Mouse (Mus musculus) CH12.LX (cell line): ENCODE results near the gene Afm. TPM values are rescaled to one million over a fixed set of nuclear protein-coding genes. Genes with fewer than 3 reads are reported as not detected.

Source experiments
- DNase-seq: peaks from one replicate; pipeline ENCODE4 v3.0.0-alpha.2; 2013; ENCODE audit errors: extremely low read depth
- H3K27ac ChIP-seq: 2 replicates; pipeline ENCODE4 v1.5.1; 2012; ENCODE audit warnings: low read depth, mild to moderate bottlenecking, control low read depth, moderate library complexity; ENCODE audit not compliant: insufficient read depth
- H3K27me3 ChIP-seq: replicated peaks from 2 replicates; pipeline ENCODE3; 2012; ENCODE audit warnings: inconsistent platforms
- H3K36me3 ChIP-seq, 2 experiments: replicated peaks in 1 of 2; 2 replicates each; pipeline versions ENCODE3 to v1.6.1; 2012; ENCODE audit warnings: inconsistent platforms in 1 of 2, low read length in 1 of 2, mild to moderate bottlenecking in 1 of 2, mixed read lengths in 1 of 2, moderate library complexity in 1 of 2; ENCODE audit not compliant: control insufficient read depth in 1 of 2, insufficient read depth in 1 of 2
- H3K4me1 ChIP-seq, 2 experiments: 2 replicates each; pipeline ENCODE4 v1.6.1; 2012; ENCODE audit warnings: inconsistent platforms in 1 of 2, moderate library complexity in 1 of 2; ENCODE audit not compliant: insufficient read depth in 2 of 2, control insufficient read depth in 1 of 2
- H3K4me2 ChIP-seq: 2 replicates; pipeline ENCODE4 v1.6.1; 2012; ENCODE audit warnings: low read depth, mild to moderate bottlenecking, control low read depth; ENCODE audit not compliant: poor library complexity, insufficient read depth, severe bottlenecking
- H3K4me3 ChIP-seq, 3 experiments: fragments of 150-350 bp in 1 of 3; sonication (generic) in 1 of 3; replicated peaks in 1 of 3; 2 replicates each; pipeline versions ENCODE3 to v1.5.1; 2011 to 2012; ENCODE audit warnings: low read depth in 2 of 3, low read length in 2 of 3, mild to moderate bottlenecking in 2 of 3, moderate library complexity in 2 of 3, control low read depth in 1 of 3, improper control_type of control experiment in 1 of 3, inconsistent platforms in 1 of 3, mixed read lengths in 1 of 3; ENCODE audit not compliant: poor library complexity in 1 of 3
- H3K79me2 ChIP-seq: replicated peaks from 2 replicates; pipeline ENCODE4 v1.6.1; 2012; ENCODE audit warnings: mild to moderate bottlenecking, moderate library complexity; ENCODE audit not compliant: control insufficient read depth, poor library complexity, insufficient read depth, severe bottlenecking; ENCODE audit errors: extremely low read depth
- H3K9ac ChIP-seq: 2 replicates; pipeline ENCODE4 v1.6.1; 2012; ENCODE audit warnings: low read depth, mild to moderate bottlenecking, control low read depth, moderate library complexity; ENCODE audit not compliant: insufficient read depth
- H3K9me3 ChIP-seq: replicated peaks from 2 replicates; pipeline ENCODE3; 2012; ENCODE audit warnings: low read length, inconsistent platforms, mixed read lengths
- CHD1 ChIP-seq: IDR thresholded peaks from 2 replicates; pipeline ENCODE4 v1.6.1; 2012; ENCODE audit warnings: low read depth, low read length, improper control_type of control experiment, inconsistent platforms
- CHD2 ChIP-seq: IDR thresholded peaks from 2 replicates; pipeline ENCODE4 v1.6.1; 2011; ENCODE audit warnings: low read length, improper control_type of control experiment
- CTCF ChIP-seq, 2 experiments: IDR thresholded peaks in 1 of 2; conservative IDR thresholded peaks in 1 of 2; 2 replicates each; pipeline ENCODE4 v1.5.1; 2011 to 2012; ENCODE audit warnings: low read depth in 2 of 2, low read length in 2 of 2, improper control_type of control experiment in 1 of 2, inconsistent platforms in 1 of 2, mild to moderate bottlenecking in 1 of 2, moderate library complexity in 1 of 2
- E2F4 ChIP-seq: IDR thresholded peaks from 2 replicates; pipeline ENCODE4 v1.6.1; 2011; ENCODE audit warnings: low read depth, low read length, improper control_type of control experiment; ENCODE audit not compliant: insufficient replicate concordance
- ELF1 ChIP-seq: IDR thresholded peaks from 2 replicates; pipeline ENCODE4 v1.6.1; 2014; ENCODE audit warnings: low read depth, mild to moderate bottlenecking, inconsistent platforms, low read length, improper control_type of control experiment
- EP300 ChIP-seq: IDR thresholded peaks from 2 replicates; pipeline ENCODE4 v1.6.1; 2011; ENCODE audit warnings: low read length, improper control_type of control experiment
- ETS1 ChIP-seq: conservative IDR thresholded peaks from 2 replicates; pipeline ENCODE4 v1.6.1; 2012; ENCODE audit warnings: low read depth, mild to moderate bottlenecking, inconsistent platforms, low read length, improper control_type of control experiment, moderate library complexity
- HCFC1 ChIP-seq: IDR thresholded peaks from 2 replicates; pipeline ENCODE4 v1.6.1; 2012; ENCODE audit warnings: low read depth, mild to moderate bottlenecking, inconsistent platforms, low read length, improper control_type of control experiment
- JUND ChIP-seq: conservative IDR thresholded peaks from 2 replicates; pipeline ENCODE4 v1.6.1; 2011; ENCODE audit warnings: low read depth, low read length, improper control_type of control experiment
- KAT2A ChIP-seq: IDR thresholded peaks from 2 replicates; pipeline ENCODE4 v1.6.1; 2012; ENCODE audit warnings: low read length, improper control_type of control experiment, inconsistent platforms; ENCODE audit not compliant: insufficient replicate concordance
- MAX ChIP-seq: IDR thresholded peaks from 2 replicates; pipeline ENCODE4 v1.6.1; 2011; ENCODE audit warnings: low read length, improper control_type of control experiment
- MAZ ChIP-seq: IDR thresholded peaks from 2 replicates; pipeline ENCODE4 v1.6.1; 2012; ENCODE audit warnings: low read depth, mild to moderate bottlenecking, inconsistent platforms, low read length, improper control_type of control experiment, moderate library complexity
- MXI1 ChIP-seq: IDR thresholded peaks from 2 replicates; pipeline ENCODE4 v1.6.1; 2011; ENCODE audit warnings: mild to moderate bottlenecking, low read depth, low read length, improper control_type of control experiment
- MYC ChIP-seq: IDR thresholded peaks from 2 replicates; pipeline ENCODE4 v1.6.1; 2011; ENCODE audit warnings: low read depth, mild to moderate bottlenecking, improper control_type of control experiment, low read length
- POLR2A ChIP-seq: IDR thresholded peaks from 2 replicates; pipeline ENCODE4 v1.6.1; 2011; ENCODE audit warnings: low read depth, mild to moderate bottlenecking, improper control_type of control experiment, low read length
- POLR2AphosphoS2 ChIP-seq: IDR thresholded peaks from 2 replicates; pipeline ENCODE4 v1.6.1; 2011; ENCODE audit warnings: low read depth, low read length, improper control_type of control experiment
- RAD21 ChIP-seq: IDR thresholded peaks from 2 replicates; pipeline ENCODE4 v1.6.1; 2011; ENCODE audit warnings: low read depth, mild to moderate bottlenecking, low read length, improper control_type of control experiment, moderate library complexity
- SIN3A ChIP-seq: IDR thresholded peaks from 2 replicates; pipeline ENCODE4 v1.6.1; 2012; ENCODE audit warnings: low read length, improper control_type of control experiment, inconsistent platforms
- TBP ChIP-seq: conservative IDR thresholded peaks from 2 replicates; pipeline ENCODE4 v1.6.1; 2011; ENCODE audit warnings: low read depth, low read length, improper control_type of control experiment
- TCF12 ChIP-seq: IDR thresholded peaks from 2 replicates; pipeline ENCODE4 v1.6.1; 2014; ENCODE audit warnings: low read depth, mild to moderate bottlenecking, inconsistent platforms, low read length, improper control_type of control experiment
- UBTF ChIP-seq: IDR thresholded peaks from 2 replicates; pipeline ENCODE4 v1.6.1; 2012; ENCODE audit warnings: low read depth, mild to moderate bottlenecking, inconsistent platforms, low read length, improper control_type of control experiment, moderate library complexity
- USF1 ChIP-seq: IDR thresholded peaks from 2 replicates; pipeline ENCODE4 v1.6.1; 2014; ENCODE audit warnings: low read depth, mild to moderate bottlenecking, inconsistent platforms, low read length, improper control_type of control experiment
- ZKSCAN1 ChIP-seq: IDR thresholded peaks from 2 replicates; pipeline ENCODE4 v1.6.1; 2012; ENCODE audit warnings: low read depth, inconsistent platforms, low read length, improper control_type of control experiment, borderline replicate concordance
- ZMIZ1 ChIP-seq: IDR thresholded peaks from 2 replicates; pipeline ENCODE4 v1.6.1; 2012; ENCODE audit warnings: low read depth, mild to moderate bottlenecking, inconsistent platforms, low read length, improper control_type of control experiment
- ZNF384 ChIP-seq: IDR thresholded peaks from 2 replicates; pipeline ENCODE4 v1.6.1; 2012; ENCODE audit warnings: low read depth, low read length, improper control_type of control experiment, inconsistent platforms
- dilution Hi-C: fragments of 300-500 bp; cut with MboI; formaldehyde crosslinking; loops from 2 replicates; pipeline ENCODE4 v1.14.3; 2020; ENCODE audit warnings: low sequenced_read_pairs; ENCODE audit not compliant: extremely low pct_unique_long_range_greater_than_20kb, extremely low pct_ligation_motif_present
- in situ Hi-C: fragments of 300-500 bp; cut with MboI; formaldehyde crosslinking; loops from 3 replicates; pipeline ENCODE4 v1.14.3; 2019; ENCODE audit warnings: low sequenced_read_pairs, low pct_ligation_motif_present, low pct_unique_long_range_greater_than_20kb, mixed read lengths
- polyA plus RNA-seq: library from polyadenylated mRNA; unstranded; fragments of >175 nt; gene quantifications from 2 replicates; pipeline ENCODE4 v1.2.1, GENCODE M21; 2012; ENCODE audit warnings: low read depth; ENCODE audit not compliant: insufficient read length
- total RNA-seq, 2 experiments: library from RNA; depleted of rRNA; stranded (reverse); fragments of 300-350 nt in 1 of 2; fragments of >200 nt in 1 of 2; gene quantifications; 2 replicates each; pipeline ENCODE4 v1.2.3; 2012 to 2014

The Afm gene
- total and polyA plus RNA-seq, 3 experiments = not detected

- no peak overlapping the region for H3K4me3 ChIP-seq
- no peak for TF ChIP-seq MAZ
- no peak for TF ChIP-seq CHD1
- TF ChIP-seq ZNF384 = no peak
- no peak for TF ChIP-seq POLR2A
- TF ChIP-seq TBP = no peak
- no peak for TF ChIP-seq ZMIZ1
- TF ChIP-seq SIN3A = no peak
- no peak for TF ChIP-seq MXI1
- TF ChIP-seq E2F4 = no peak
- TF ChIP-seq ZKSCAN1 = no peak
- no peak for TF ChIP-seq EP300
- TF ChIP-seq TCF12 = no peak
- TF ChIP-seq RAD21 = no peak
- no peak for TF ChIP-seq POLR2AphosphoS2
- no peak for TF ChIP-seq JUND
- TF ChIP-seq USF1 = no peak
- no peak for TF ChIP-seq KAT2A
- no peak for TF ChIP-seq ELF1
- TF ChIP-seq MYC = no peak
- 0 out of 4 replicates have a peak, but pooled peaks cover 0 to 2% of the 10 kb centered on the region in 2 experiments for H3K4me1 ChIP-seq
- H3K36me3 ChIP-seq = no peaks in the 10 kb centered on the region
- no peak for DNase-seq
- dilution Hi-C loops (no loop called here), in situ Hi-C loops (no loop called here)
- no peak overlapping the region for H3K4me2 ChIP-seq
- H3K27me3 ChIP-seq = no peaks in the 10 kb centered on the region
- H3K9me3 ChIP-seq = no peaks in the 10 kb centered on the region
- no peaks in the 10 kb centered on the region for H3K79me2 ChIP-seq
- H3K27ac ChIP-seq = no peak overlapping the region
- H3K9ac ChIP-seq = no peak overlapping the region
Observed at GRCm38 (mm10) chr5:90551191-90551590, 32.5 kb downstream of the Afm start.

GRCm38 (mm10) chr5:90556052-90556451 is 37.3 kb downstream of the Afm start:
- H3K9ac ChIP-seq = no peak overlapping the region
- no peaks in the 10 kb centered on the region for H3K27me3 ChIP-seq
- no peak overlapping the region for H3K4me3 ChIP-seq
- no peak overlapping the region for H3K4me2 ChIP-seq
- no peaks in the 10 kb centered on the region for H3K36me3 ChIP-seq
- TF ChIP-seq E2F4 = no peak
- TF ChIP-seq MAX = no peak
- TF ChIP-seq HCFC1 = no peak
- no peak for TF ChIP-seq UBTF
- TF ChIP-seq POLR2A = no peak
- TF ChIP-seq ETS1 = no peak
- no peak for TF ChIP-seq CHD2
- no peak for TF ChIP-seq JUND
- TF ChIP-seq CTCF (conservative IDR thresholded peaks at IDR 0.05 in 1 of 2, IDR thresholded peaks at IDR 0.05 in 1 of 2; ENCODE audit: low read depth in 2 of 2, low read length in 2 of 2) = no peak
- 0 out of 4 replicates have a peak, but pooled peaks cover 3% of the 10 kb centered on the region in 2 experiments for H3K4me1 ChIP-seq
- no peak overlapping the region for H3K27ac ChIP-seq
- no peaks in the 10 kb centered on the region for H3K9me3 ChIP-seq
- no peak for DNase-seq
- dilution Hi-C loops (no loop called here), in situ Hi-C loops (no loop called here)
- no peaks in the 10 kb centered on the region for H3K79me2 ChIP-seq
